Mouse (Mus musculus): ENCODE measurements around the gene Ifna5.
"Not testable (repeated sequence)": the region's sequence is repeated elsewhere in the genome, so short reads cannot be mapped to it uniquely, and the experiment has no call there.

Ifna5 gene

DNA sequence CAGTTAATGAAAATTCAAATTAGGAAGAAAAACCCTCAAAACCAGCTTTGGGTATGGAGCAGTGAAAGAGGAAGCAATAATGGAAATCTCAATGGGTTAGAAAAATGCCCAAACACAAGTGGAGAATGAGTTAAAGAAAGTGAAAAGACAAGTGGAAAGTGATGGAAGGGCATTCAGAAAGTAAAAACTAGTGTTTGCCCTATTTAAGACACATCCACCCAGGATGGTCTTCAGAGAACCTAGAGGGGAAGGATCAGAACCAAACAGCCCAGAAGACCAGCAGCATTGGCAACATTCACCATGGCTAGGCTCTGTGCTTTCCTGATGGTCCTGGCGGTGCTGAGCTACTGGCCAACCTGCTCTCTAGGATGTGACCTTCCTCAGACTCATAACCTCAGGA is at the start of gene Ifna5:
Gene Ifna5 (plus strand): TSS at position 301 of the 400 bp plus-strand sequence.
- not testable (repeated sequence) for DNase-seq (ENCODE audit: low spot score)

DNA sequence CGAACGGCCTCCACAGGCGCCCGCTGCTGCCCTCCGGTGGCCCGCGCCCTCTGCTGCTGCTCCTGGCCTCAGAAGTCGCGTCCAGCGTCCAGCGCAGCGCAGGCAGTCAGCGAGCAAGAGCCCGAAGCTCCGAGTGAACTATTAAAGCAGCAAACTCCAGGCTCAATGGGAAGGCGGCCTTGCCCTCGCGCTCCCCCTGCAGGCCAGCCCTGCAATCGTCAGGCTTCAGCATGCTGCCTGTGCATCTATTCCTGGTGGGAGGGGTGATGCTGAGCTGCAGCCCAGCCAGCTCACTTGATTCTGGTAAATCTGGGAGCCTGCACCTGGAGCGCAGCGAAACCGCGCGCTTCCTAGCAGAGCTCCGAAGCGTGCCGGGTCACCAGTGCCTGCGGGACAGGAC is 46.9 kb upstream of the Ifna5 start, which contains the start of gene Gm13277:
Gene Gm13277 (plus strand): TSS at position 231 of the 400 bp plus-strand sequence.
- peak; percentile 33 for DNase-seq (ENCODE audit: low spot score)

DNA sequence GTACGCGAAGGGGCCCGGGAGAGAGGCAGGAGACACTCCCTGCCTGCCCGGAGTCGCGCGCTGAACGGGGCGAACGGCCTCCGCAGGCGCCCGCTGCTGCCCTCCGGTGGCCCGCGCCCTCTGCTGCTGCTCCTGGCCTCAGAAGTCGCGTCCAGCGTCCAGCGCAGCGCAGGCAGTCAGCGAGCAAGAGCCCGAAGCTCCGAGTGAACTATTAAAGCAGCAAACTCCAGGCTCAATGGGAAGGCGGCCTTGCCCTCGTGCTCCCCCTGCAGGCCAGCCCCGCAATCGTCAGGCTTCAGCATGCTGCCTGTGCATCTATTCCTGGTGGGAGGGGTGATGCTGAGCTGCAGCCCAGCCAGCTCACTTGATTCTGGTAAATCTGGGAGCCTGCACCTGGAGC is 44.1 kb upstream of the Ifna5 start, which contains the start of gene Gm13278:
Gene Gm13278 (plus strand): TSS at position 301 of the 400 bp plus-strand sequence.
- not testable (repeated sequence) for DNase-seq (ENCODE audit: low spot score)

DNA sequence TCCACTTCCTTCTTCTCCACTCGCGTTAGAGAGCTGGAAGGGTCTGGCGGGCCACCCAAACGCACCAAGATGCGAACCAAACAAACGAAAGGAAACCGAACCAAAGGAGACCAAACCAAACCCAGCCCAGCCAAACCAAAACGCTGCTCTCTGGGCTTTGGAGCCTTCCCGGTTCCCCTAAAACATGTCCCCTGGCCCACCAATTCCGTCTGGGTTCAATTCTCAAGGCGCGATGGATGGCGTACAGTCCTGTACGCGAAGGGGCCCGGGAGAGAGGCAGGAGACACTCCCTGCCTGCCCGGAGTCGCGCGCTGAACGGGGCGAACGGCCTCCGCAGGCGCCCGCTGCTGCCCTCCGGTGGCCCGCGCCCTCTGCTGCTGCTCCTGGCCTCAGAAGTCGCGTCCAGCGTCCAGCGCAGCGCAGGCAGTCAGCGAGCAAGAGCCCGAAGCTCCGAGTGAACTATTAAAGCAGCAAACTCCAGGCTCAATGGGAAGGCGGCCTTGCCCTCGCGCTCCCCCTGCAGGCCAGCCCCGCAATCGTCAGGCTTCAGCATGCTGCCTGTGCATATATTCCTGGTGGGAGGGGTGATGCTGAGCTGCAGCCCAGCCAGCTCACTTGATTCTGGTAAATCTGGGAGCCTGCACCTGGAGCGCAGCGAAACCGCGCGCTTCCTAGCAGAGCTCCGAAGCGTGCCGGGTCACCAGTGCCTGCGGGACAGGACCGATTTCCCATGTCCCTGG is 41.2 kb upstream of the Ifna5 start, which contains the start of gene Gm13275:
Gene Gm13275 (plus strand): TSS at position 552 of the 740 bp plus-strand sequence.
- DNase-seq (ENCODE audit: low spot score), result peak; percentile 60

DNA sequence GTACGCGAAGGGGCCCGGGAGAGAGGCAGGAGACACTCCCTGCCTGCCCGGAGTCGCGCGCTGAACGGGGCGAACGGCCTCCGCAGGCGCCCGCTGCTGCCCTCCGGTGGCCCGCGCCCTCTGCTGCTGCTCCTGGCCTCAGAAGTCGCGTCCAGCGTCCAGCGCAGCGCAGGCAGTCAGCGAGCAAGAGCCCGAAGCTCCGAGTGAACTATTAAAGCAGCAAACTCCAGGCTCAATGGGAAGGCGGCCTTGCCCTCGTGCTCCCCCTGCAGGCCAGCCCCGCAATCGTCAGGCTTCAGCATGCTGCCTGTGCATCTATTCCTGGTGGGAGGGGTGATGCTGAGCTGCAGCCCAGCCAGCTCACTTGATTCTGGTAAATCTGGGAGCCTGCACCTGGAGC is 38.2 kb upstream of the Ifna5 start, which contains the start of gene Gm13279:
Gene Gm13279 (plus strand): TSS at position 301 of the 400 bp plus-strand sequence.
- DNase-seq (ENCODE audit: low spot score), result not testable (repeated sequence)

DNA sequence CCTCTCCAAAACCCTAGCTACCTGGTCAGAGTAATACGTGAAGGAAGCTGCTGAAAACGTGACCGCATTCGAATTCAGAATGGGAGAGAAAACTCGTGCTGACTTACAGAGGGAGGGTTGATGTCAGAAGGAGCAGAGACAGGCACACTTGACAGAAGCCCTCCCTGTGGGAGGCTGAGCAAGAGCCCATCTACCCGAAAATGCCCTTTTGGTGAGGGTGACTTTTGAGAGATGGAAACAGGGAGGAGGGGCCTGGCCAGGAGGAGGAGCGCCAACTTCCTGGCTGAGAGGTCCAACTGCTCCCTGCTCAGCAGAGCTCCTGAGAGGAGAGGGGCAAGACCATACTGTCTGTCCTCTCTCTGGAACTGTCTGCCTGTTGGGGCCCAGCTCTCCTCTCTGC is 36.0 kb upstream of the Ifna5 start, which contains the start of gene Gm13285:
Gene Gm13285 (plus strand): TSS at position 301 of the 400 bp plus-strand sequence.
- DNase-seq (ENCODE audit: low spot score), result not testable (repeated sequence)

DNA sequence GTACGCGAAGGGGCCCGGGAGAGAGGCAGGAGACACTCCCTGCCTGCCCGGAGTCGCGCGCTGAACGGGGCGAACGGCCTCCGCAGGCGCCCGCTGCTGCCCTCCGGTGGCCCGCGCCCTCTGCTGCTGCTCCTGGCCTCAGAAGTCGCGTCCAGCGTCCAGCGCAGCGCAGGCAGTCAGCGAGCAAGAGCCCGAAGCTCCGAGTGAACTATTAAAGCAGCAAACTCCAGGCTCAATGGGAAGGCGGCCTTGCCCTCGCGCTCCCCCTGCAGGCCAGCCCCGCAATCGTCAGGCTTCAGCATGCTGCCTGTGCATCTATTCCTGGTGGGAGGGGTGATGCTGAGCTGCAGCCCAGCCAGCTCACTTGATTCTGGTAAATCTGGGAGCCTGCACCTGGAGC is 32.4 kb upstream of the Ifna5 start, which contains the start of gene Gm13287:
Gene Gm13287 (plus strand): TSS at position 301 of the 400 bp plus-strand sequence.
- DNase-seq (ENCODE audit: low spot score), result not testable (repeated sequence)

DNA sequence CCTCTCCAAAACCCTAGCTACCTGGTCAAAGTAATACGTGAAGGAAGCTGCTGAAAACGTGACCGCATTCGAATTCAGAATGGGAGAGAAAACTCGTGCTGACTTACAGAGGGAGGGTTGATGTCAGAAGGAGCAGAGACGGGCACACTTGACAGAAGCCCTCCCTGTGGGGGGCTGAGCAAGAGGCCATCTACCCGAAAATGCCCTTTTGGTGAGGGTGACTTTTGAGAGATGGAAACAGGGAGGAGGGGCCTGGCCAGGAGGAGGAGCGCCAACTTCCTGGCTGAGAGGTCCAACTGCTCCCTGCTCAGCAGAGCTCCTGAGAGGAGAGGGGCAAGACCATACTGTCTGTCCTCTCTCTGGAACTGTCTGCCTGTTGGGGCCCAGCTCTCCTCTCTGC is 30.1 kb upstream of the Ifna5 start, which contains the start of gene Gm13288:
Gene Gm13288 (plus strand): TSS at position 301 of the 400 bp plus-strand sequence.
- not testable (repeated sequence) for DNase-seq (ENCODE audit: low spot score)

DNA sequence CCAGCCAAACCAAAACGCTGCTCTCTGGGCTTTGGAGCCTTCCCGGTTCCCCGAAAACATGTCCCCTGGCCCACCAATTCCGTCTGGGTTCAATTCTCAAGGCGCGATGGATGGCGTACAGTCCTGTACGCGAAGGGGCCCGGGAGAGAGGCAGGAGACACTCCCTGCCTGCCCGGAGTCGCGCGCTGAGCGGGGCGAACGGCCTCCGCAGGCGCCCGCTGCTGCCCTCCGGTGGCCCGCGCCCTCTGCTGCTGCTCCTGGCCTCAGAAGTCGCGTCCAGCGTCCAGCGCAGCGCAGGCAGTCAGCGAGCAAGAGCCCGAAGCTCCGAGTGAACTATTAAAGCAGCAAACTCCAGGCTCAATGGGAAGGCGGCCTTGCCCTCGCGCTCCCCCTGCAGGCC is 29.6 kb upstream of the Ifna5 start:
- DNase-seq (ENCODE audit: low spot score), result not testable (repeated sequence)

DNA sequence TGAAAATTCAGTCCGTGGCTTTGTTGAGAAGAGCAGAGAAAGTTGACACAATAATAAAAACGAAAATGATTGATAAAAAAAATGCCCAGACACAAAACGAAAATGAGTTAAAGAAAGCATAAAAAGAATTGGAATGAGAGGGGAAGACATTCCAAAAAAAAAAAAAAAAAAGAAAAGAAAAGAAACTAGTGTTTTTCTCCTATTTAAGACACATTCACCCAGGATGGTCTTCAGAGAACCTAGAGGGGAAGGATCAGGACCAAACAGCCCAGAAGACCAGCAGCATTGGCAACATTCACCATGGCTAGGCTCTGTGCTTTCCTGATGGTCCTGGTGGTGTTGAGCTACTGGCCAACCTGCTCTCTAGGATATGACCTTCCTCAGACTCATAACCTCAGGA is 19.4 kb upstream of the Ifna5 start, which contains the start of gene Ifna7:
Gene Ifna7 (plus strand): TSS at position 301 of the 400 bp plus-strand sequence.
- no peak for DNase-seq (ENCODE audit: low spot score)

DNA sequence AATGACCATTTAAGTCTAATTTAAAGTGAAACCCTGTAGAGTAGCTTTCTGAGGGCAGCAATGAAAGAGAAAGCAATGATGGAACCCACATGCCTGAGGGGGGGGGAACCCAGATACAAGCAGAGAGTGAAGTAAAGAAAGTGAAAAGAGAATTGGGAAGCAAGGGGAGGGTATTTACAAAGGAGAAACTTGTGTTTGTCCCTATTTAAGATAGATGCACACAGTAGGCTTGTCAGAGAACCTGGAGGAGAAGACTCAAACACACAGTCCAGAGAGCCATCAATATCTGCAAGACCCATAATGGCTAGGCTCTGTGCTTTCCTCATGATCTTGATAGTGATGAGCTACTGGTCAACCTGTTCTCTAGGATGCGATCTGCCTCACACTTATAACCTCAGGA is 15.7 kb upstream of the Ifna5 start, which contains the start of gene Ifna11:
Gene Ifna11 (plus strand): TSS at position 301 of the 400 bp plus-strand sequence.
- DNase-seq (ENCODE audit: low spot score), result no peak

DNA sequence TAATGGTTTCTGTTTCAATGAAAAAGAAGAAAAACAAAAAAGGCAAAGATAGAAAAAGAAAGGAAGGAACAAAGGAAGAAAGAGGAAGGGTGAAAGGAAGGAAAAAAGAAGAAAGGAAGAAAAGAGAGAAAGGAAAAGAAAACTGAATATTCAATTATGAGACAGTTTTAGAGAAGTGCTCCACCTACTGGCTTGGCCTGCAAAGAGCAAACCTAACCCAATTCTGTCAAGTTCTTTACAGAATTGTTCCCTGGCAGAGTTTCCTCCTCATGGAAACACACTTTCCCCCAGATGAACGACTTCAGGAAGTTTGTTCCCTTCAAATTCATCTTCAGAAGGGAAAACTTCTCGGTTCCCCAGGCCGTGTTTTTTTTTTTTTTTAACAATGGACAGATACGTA is 12.3 kb upstream of the Ifna5 start:
- no peak for DNase-seq (ENCODE audit: low spot score)

DNA sequence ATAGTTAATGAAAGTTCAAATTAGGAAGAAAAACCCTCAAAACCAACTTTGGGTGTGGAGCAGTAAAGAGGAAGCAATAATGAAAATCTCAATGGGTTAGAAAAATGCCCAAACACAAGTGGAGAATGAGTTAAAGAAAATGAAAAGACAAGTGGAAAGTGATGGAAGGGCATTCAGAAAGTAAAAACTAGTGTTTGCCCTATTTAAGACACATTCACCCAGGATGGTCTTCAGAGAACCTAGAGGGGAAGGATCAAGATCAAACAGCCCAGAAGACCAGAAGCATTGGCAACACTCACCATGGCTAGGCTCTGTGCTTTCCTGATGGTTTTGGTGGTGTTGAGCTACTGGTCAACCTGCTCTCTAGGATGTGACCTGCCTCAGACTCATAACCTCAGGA is 8.2 kb upstream of the Ifna5 start, which contains the start of gene Ifna6:
Gene Ifna6 (plus strand): TSS at position 301 of the 400 bp plus-strand sequence.
- DNase-seq (ENCODE audit: low spot score), result not testable (repeated sequence)

DNA sequence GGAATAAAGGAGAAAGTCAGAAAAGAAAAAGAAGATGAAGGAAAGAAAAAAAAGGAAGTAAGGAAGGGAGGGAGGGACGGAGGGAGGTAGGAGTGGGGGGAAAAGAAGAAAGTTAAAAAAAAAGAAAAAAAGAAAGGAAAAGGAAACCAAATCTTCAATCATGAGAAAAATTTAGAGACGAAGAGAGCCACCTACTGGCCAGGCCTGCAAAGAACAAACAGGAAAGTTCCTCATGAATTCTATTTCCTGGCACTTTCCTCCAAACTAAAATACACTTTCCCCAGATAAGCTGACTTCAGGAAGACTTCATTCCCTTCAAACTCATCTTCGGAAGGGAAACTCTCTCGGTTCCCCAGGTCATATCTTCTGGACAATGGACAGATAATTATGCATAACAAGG is 4.8 kb upstream of the Ifna5 start:
- DNase-seq (ENCODE audit: low spot score), result no peak

DNA sequence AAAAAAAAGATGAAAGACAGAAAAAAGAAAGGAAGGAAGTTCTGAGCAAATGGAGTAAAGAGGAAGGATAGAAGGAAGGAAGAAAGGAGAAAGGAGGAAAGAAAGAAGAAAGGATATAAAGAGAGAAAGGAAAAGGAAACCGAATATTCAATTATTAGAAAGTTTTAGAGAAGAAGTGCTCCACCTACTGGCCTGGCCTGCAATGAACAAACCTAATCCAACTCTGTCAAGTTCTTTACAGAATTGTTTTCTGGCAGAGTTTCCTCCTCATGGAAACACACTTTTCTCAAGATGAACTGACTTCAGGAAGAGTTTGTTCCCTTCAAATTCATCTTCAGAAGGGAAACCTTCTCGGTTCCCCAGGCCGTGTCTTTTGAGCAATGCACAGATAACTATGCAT is 3.5 kb downstream of the Ifna5 start:
- no peak for DNase-seq (ENCODE audit: low spot score)

DNA sequence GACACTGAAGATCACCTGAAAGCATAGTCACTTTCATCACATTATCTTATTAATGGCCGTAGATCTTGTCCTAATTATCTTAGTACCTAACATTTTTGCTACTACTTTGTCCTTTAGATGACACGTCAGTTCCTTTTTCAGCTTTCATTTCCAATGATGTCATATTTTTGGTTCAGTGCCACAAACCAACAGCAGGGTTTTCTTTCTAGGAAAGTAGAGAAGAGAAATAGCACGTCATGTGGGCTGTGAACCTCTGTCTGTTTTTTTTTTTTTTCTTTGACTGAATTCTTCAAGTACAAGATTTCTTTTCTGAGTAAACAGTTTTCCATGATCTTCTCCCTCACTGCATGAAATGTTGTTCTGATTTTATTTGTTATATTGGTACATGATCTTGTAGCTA is 4.7 kb downstream of the Ifna5 start:
- DNase-seq (ENCODE audit: low spot score), result no peak

DNA sequence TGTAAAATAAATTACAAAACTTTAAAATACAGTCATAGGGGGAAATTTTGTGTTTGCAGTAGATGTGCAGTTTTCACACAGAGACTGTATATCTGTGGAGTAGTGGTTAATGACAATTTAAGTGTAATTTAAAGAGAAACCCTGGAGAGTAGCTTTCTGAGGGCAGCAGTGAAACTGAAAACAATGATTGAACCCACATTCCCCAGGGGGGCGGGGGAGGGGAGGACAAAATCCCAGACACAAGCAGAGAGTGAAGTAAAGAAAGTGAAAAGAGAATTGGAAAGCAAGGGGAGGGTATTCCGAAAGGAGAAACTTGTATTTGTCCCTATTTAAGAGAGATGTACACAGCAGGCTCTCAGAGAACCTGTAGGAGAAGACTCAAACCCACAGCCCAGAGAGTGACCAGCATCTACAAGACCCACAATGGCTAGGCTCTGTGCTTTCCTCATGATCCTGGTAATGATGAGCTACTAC is 6.2 kb downstream of the Ifna5 start, which contains the start of gene Ifna4:
Gene Ifna4 (plus strand): TSS at position 424 of the 474 bp plus-strand sequence.
- DNase-seq (ENCODE audit: low spot score), result no peak

DNA sequence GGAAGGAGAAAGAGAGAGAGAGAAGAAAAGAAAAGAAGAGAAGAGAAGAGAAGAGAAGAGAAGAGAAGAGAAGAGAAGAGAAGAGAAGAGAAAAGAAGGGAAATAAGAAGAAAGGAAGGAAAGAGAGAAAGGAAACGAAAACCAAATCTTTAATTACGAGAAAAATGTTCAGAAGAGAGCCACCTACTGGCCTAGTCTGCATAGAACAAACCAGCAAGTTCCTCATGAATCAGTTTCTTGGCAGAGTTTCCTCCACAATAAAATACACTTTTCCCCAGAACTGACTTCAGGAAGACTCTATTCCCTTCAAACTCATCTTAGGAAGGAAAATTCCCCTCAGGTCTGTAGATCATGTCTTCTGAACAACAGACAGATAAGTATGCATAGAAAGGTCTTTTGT is 10.0 kb downstream of the Ifna5 start:
- DNase-seq (ENCODE audit: low spot score), result no peak

DNA sequence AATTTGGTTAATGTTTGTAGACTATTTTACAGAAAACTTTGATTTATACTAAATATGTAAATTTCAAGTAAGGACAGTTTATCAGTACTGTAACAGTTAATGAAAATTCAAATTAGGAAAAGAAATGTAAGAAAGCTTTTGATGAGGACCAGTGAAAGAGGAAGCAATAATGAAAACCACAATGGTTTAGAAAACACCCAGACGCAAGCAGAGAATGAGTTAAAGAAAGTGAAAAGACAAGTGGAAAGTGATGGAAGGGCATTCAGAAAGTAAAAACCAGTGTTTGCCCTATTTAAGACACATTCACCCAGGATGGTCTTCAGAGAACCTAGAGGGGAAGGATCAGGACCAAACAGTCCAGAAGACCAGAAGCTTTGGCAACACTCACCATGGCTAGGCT is 14.4 kb downstream of the Ifna5 start, which contains the start of gene Ifna1:
Gene Ifna1 (plus strand): TSS at position 390 of the 400 bp plus-strand sequence.
- no peak for DNase-seq (ENCODE audit: low spot score)

DNA sequence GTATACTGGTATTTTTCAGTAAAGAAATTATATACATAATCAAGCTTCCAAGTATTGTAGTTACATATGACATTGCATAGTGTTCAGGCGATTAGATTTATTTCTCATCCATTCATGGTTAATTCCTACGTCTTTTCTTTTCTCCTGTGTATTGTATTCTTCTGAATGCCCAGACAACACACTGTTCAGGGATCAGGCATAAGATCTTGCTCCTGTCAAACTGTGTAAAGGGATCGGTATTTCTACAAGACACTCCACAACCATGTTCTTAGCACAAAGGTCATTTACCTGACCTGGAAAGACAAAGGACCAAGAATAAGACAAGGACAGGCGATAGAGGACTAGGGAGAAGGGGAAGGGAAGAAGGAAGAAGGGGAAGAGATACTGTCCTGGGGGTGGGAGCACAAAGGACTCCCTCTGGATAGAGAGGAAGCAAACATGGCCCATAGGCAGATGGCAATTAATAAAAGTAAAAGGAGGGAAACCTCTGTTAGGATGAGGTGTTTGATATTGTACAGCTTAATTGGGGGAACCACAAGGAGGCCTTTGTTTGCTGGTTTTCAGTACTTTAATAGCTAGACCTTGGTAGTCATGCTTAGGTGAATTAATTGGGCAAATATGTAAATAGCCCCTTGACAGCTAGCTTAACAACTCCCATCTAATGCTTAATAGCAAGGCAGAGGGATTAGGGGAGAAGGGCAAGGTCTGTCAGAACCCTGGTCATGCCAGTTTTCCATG is 15.9 kb downstream of the Ifna5 start:
- DNase-seq (ENCODE audit: low spot score), result no peak

DNA sequence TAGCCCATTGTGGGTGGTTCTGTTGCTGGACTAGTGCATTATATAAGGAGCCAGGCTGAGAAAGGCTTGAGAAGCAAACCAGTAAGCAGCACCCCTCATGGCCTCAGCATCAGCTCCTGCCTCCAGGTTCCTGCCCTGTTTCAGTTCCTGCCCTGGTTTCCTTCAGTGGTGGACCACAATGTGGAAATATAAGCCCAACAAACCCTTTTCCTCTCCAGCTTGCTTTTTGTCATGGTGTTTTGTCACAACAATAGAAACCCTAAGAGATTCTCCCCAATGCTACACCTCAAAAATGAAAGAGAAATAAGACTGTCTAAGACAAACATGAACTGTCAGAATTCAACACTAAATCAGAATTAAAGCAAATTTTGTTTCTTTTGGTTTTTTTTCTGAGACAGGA is 23.9 kb downstream of the Ifna5 start:
- DNase-seq (ENCODE audit: low spot score), result no peak

DNA sequence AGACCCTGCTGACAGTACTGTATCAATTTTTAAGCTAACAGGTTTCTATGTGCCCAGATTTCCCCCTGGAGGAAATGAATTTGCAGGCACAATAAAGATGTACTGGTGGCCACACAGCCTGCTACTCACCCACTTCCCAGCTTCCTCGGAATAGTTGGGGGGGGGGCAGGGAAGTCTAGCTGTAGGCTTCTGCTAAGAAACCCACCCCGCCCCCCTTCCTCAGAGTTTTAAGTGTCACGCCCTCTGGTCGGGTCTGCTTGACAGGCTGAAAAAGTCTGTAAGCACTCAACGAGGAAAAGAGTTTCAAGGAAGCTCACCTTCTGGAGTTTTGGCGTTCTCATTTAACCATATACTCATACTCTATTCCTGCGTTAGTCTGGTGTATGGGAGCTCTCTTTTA is 28.0 kb downstream of the Ifna5 start:
- DNase-seq (ENCODE audit: low spot score), result no peak
